Mouse (Mus musculus) c-Kit-positive CD71-positive TER-119-negative erythroid progenitor cells, embryonic 14.5 days (primary cell): Measurements from ENCODE around the gene Fbxw14.
"Not testable (repeated sequence)": the region's sequence is repeated elsewhere in the genome, so short reads cannot be mapped to it uniquely, and the experiment has no call there.

ENCODE experiments used
- DNase-seq: peaks from one replicate; pipeline ENCODE4 v3.0.0-alpha.2; 2013; ENCODE audit warnings: low read depth

Gene Fbxw14

GRCm38 (mm10) chr9:109287576-109287975 is at the start of gene Fbxw14:
Fbxw14 (minus strand) TSS chr9:109287676.
- not testable (repeated sequence) for DNase-seq

- no peak for DNase-seq
Measured at GRCm38 (mm10) chr9:109263041-109263440, 24.4 kb downstream of the Fbxw14 start.

- no peak for DNase-seq
Measured at GRCm38 (mm10) chr9:109234654-109235053, 52.8 kb downstream of the Fbxw14 start, which contains the start of gene Fbxw20. Fbxw20 (minus strand) TSS chr9:109234754.
